Mouse (Mus musculus) heart, embryonic 11.5 days (tissue): ENCODE results near the gene Selplg. TPM values are rescaled to one million over a fixed set of nuclear protein-coding genes. Genes with fewer than 3 reads are reported as not detected.
A peak's percentile ranks its signal among the peaks of the same experiment; 100 is the strongest.
"Not testable (repeated sequence)": the region's sequence is repeated elsewhere in the genome, so short reads cannot be mapped to it uniquely, and the experiment has no call there.

Experiments
- ATAC-seq: fragments of 200-750 bp; cut with Nextera tagmentation; replicated peaks from 2 replicates; pipeline ENCODE4 v1.8.0; 2017; ENCODE audit warnings: moderate library complexity; ENCODE audit not compliant: insufficient number of reproducible peaks, low FRiP score, low TSS enrichment
- H3K27ac ChIP-seq: fragments of 300-500 bp; sonication (generic); 2 replicates; pipeline ENCODE4 v1.5.1; 2014; ENCODE audit warnings: mild to moderate bottlenecking, low read depth, low read length
- H3K27me3 ChIP-seq: fragments of 300-500 bp; sonication (generic); 2 replicates; pipeline ENCODE4 v1.6.1; 2014; ENCODE audit warnings: mild to moderate bottlenecking, low read length, mixed read lengths; ENCODE audit not compliant: control insufficient read depth, insufficient read depth
- H3K36me3 ChIP-seq: fragments of 300-500 bp; sonication (generic); 2 replicates; pipeline ENCODE4 v1.6.1; 2014; ENCODE audit warnings: mild to moderate bottlenecking, low read length, moderate library complexity, mixed read lengths; ENCODE audit not compliant: control insufficient read depth, insufficient read depth
- H3K4me1 ChIP-seq: fragments of 300-500 bp; sonication (generic); 2 replicates; pipeline ENCODE4 v1.6.1; 2014; ENCODE audit warnings: low read length; ENCODE audit not compliant: control insufficient read depth, insufficient read depth
- H3K4me2 ChIP-seq: fragments of 300-500 bp; sonication (generic); 2 replicates; pipeline ENCODE4 v1.6.1; 2014; ENCODE audit warnings: mild to moderate bottlenecking, moderate library complexity
- H3K4me3 ChIP-seq: fragments of 300-500 bp; sonication (generic); 2 replicates; pipeline ENCODE4 v1.5.1; 2014; ENCODE audit warnings: low read depth, low read length
- H3K9ac ChIP-seq: fragments of 300-500 bp; sonication (generic); 2 replicates; pipeline ENCODE4 v1.6.1; 2014; ENCODE audit warnings: mild to moderate bottlenecking, low read depth, low read length, moderate library complexity
- H3K9me3 ChIP-seq: fragments of 300-500 bp; sonication (generic); replicated peaks from 2 replicates; pipeline ENCODE4 v1.6.1; 2016; ENCODE audit warnings: low read length; ENCODE audit not compliant: control insufficient read depth
- WGBS: fragments of 180-500 bp; shearing (Covaris S2); extraction: QIAGEN DNeasy Blood & Tissue Kit; methylation state at CpG from one replicate; pipeline ENCODE4 v1.1.7; 2014; ENCODE audit not compliant: insufficient replicate concordance; 5-methylcytosine and 5-hydroxymethylcytosine counted together
- polyA plus RNA-seq: library from polyadenylated mRNA; unstranded; fragments of >200 nt; fragmentation: Nextera tagmentation; extraction: Ambion mirVana; gene quantifications from 2 replicates; pipeline ENCODE4 v1.2.1, GENCODE M21; 2014

Gene Selplg
- polyA plus RNA-seq, 1 experiment from 2014 or later, result 1.5 TPM

DNA sequence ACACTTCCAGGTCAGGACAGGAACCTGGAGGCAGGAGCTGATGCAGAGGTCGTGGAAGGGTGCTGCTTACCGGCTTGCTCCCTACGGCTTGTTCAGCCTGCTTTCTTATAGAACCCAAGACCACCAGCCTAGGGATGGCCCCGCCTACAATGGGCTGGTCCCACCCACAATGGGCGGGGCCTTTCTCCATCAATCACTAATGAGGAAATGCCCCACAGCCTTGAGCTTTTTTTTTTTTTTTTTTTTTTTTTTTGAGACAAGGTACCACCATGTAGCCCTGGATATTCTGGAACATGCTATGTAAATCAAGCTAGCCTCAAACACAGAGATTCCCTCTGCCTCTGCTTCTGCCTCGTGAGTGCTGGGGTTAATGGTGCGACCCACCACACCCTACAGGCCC lies 50.6 kb downstream of the Selplg start:
- H3K36me3 ChIP-seq, result peaks cover 3% of the 10 kb centered on the region; the same call in 1 of the 2 replicates
- no peak overlapping the region for H3K27ac ChIP-seq
- H3K27me3 ChIP-seq, result peaks cover 3% of the 10 kb centered on the region; the same call in 1 of the 2 replicates
- no peak for ATAC-seq
- 0 out of 2 replicates have a peak, but pooled peaks cover 3% of the 10 kb centered on the region for H3K9me3 ChIP-seq
- H3K4me2 ChIP-seq, result no peak overlapping the region
- H3K4me3 ChIP-seq, result no peak overlapping the region
- WGBS, result 78% methylated on average over 7 of the region's 7 CpGs
- H3K9ac ChIP-seq, result no peak overlapping the region
- peaks cover 10% of the 10 kb centered on the region for H3K4me1 ChIP-seq

DNA sequence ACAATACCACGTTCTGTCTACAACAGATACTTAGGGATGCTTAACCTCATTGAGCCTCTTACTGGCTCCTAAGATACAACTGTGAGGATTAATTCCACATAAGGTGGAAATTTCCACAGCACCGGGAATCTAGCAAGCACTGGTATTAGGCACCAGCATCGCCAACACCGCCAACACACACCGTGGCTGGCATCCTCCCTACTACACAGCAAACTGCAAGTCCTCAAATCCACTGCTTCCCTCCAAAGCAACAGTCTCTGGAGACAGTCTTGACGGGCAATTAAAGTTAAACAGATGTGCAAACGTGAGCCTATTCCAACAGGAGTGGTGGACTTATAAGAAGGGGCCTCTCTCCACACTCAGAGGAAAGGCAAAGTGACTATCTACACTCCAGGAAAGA lies 51.2 kb downstream of the Selplg start:
- no peak for ATAC-seq
- peaks cover 3% of the 10 kb centered on the region; the same call in 1 of the 2 replicates for H3K27me3 ChIP-seq
- H3K9me3 ChIP-seq, result 0 out of 2 replicates have a peak, but pooled peaks cover 3% of the 10 kb centered on the region
- H3K9ac ChIP-seq, result no peak overlapping the region
- 76% methylated on average over 7 of the region's 7 CpGs for WGBS
- H3K4me1 ChIP-seq, result peaks cover 10% of the 10 kb centered on the region
- H3K4me3 ChIP-seq, result no peak overlapping the region
- no peak overlapping the region for H3K27ac ChIP-seq
- peaks cover 6% of the 10 kb centered on the region; the same call in 1 of the 2 replicates for H3K36me3 ChIP-seq
- H3K4me2 ChIP-seq, result no peak overlapping the region

DNA sequence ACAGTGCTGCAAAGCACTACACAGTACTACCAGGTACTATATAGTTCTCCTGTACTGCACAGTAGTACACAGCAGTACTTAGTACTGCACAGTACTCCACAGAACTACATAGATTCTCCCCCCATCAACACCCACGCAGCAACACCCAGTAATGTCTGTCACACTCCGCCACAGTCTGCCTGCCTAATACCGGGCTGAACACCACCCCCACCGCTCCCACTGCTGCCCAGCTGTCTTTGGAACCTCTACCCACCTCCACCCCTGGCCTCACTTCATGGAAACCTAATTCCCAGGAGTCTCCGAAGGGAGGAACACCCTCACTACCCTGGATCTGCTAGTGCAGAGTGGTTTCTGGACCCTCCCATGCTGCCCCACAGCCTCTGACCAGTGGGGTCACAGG lies 51.7 kb downstream of the Selplg start:
- no peak overlapping the region for H3K4me3 ChIP-seq
- peaks cover 6% of the 10 kb centered on the region; the same call in 1 of the 2 replicates for H3K36me3 ChIP-seq
- peaks cover 10% of the 10 kb centered on the region for H3K4me1 ChIP-seq
- H3K27me3 ChIP-seq, result peaks cover 3% of the 10 kb centered on the region; the same call in 1 of the 2 replicates
- ATAC-seq, result no peak
- H3K27ac ChIP-seq, result no peak overlapping the region
- H3K4me2 ChIP-seq, result no peak overlapping the region
- no peak overlapping the region for H3K9ac ChIP-seq
- 0 out of 2 replicates have a peak, but pooled peaks cover 3% of the 10 kb centered on the region for H3K9me3 ChIP-seq
- 85% methylated on average over 5 of the region's 5 CpGs for WGBS

- Histone ChIP-seq H3K36me3 (peaks cover 6% of the 10 kb centered on the region; the same call in 1 of the 2 replicates), H3K9ac (no peak overlapping the region), H3K27ac (no peak overlapping the region), H3K9me3 (0 out of 2 replicates have a peak, but pooled peaks cover 3% of the 10 kb centered on the region), H3K4me1 (peaks cover 10% of the 10 kb centered on the region), H3K4me2 (no peak overlapping the region), H3K4me3 (no peak overlapping the region), H3K27me3 (peaks cover 3% of the 10 kb centered on the region; the same call in 1 of the 2 replicates)
- 0 out of 2 replicates have a peak, but pooled peaks have one; percentile 16 for ATAC-seq
- 89% methylated on average over 3 of the region's 3 CpGs for WGBS
Measured at GRCm38 (mm10) chr5:113780082-113780752, 52.2 kb downstream of the Selplg start.

DNA sequence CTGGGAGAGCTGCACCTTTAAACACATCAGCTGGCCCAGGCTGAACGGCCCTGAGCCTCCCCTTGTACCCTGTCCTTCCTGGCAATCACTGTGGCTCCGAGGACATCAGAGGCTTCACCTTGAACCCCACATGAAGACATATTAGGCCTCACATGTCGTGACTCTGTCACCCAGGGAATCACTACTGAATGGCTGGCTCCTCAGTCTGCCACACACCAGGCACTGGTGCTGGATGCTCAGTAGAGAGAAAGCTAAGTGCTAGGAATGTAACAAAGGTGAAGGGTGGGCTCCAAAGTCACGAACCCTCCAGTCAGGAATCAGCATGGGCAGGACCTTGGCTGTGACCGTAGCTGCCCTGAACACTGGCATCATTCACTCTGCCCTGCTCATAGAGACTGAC lies 52.9 kb downstream of the Selplg start:
- ATAC-seq, result no peak
- Histone ChIP-seq H3K36me3 (peaks cover 6% of the 10 kb centered on the region; the same call in 1 of the 2 replicates), H3K27ac (no peak overlapping the region), H3K27me3 (peaks cover 3% of the 10 kb centered on the region; the same call in 1 of the 2 replicates), H3K4me3 (no peak overlapping the region), H3K9ac (no peak overlapping the region), H3K9me3 (0 out of 2 replicates have a peak, but pooled peaks cover 3% of the 10 kb centered on the region), H3K4me2 (no peak overlapping the region), H3K4me1 (peaks cover 10% of the 10 kb centered on the region)
- WGBS, result 73% methylated on average over 5 of the region's 5 CpGs

GRCm38 (mm10) chr5:113777728-113778127 lies 54.7 kb downstream of the Selplg start:
- ATAC-seq, H3K36me3 ChIP-seq, H3K27ac ChIP-seq, H3K27me3 ChIP-seq, H3K9ac ChIP-seq, H3K4me2 ChIP-seq, H3K9me3 ChIP-seq, H3K4me3 ChIP-seq, H3K4me1 ChIP-seq: not testable (repeated sequence)
- 88% methylated on average over 8 of the region's 8 CpGs for WGBS

DNA sequence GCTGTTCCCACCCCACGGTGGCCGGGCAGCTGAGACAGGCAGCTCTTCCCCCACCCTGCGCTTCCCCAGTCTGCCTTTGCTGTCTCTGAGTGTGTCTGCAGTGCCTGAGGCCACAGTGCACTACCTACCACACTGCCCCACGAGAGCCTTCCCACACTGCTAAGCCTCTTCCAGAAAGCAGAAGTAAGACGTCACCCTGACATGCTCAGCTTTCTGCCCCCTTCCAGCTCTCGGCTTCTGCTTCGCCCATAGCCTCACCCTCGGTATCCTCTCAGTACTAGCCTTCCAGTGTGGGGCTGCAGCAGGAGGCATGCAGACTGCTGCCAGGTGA lies 55.6 kb downstream of the Selplg start:
- peaks cover 10% of the 10 kb centered on the region for H3K36me3 ChIP-seq
- no peaks in the 10 kb centered on the region for H3K27me3 ChIP-seq
- peaks cover 4% of the 10 kb centered on the region for H3K4me1 ChIP-seq
- no peak overlapping the region for H3K27ac ChIP-seq
- no peak for ATAC-seq
- H3K4me2 ChIP-seq, result no peak overlapping the region
- H3K9me3 ChIP-seq, result 0 out of 2 replicates have a peak, but pooled peaks cover 3% of the 10 kb centered on the region
- H3K4me3 ChIP-seq, result no peak overlapping the region
- WGBS, result 90% methylated on average over 8 of the region's 8 CpGs
- H3K9ac ChIP-seq, result no peak overlapping the region

DNA sequence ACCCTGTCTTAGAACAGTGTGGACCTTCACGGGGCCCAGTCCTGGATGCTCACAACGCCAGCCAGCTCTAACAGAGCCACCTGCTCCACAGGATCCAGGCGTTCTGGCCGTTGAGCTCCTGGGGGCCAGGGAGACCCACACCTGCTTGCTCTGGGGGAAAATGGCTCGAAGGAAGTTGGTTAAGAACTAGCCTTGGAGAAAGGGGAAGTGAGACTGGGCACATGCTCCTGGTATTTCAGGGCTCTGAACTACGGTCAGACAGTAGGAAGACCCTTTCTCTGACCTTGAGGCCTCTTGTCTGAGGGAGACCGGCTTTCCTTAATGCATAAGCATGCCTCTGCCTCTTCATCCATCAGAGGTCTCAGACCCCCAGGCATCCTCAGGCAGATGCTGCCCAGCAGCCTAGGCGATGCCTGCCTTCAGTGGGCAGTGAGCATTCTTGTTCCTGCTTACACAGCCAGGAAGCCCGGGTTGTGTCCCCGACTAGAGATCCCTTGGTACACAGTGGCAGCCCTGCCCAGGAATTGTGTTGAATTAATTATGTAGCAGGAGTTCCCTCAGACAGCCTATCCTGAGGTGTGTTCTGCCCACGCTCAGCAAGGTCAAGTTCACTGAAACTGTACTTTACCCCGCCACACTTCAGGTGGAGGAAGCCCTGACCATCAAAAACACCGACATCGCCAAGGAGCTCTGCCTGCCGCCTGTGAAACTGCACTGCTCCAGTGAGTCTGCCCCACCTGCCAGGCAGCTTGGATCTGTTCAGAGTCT lies 56.1 kb downstream of the Selplg start:
- Histone ChIP-seq H3K36me3 (peaks cover 10% of the 10 kb centered on the region), H3K9ac (no peak overlapping the region), H3K4me3 (no peak overlapping the region), H3K27ac (no peak overlapping the region), H3K4me2 (no peak overlapping the region), H3K4me1 (peaks cover 4% of the 10 kb centered on the region), H3K9me3 (0 out of 2 replicates have a peak, but pooled peaks cover 3% of the 10 kb centered on the region), H3K27me3 (no peaks in the 10 kb centered on the region)
- no peak for ATAC-seq
- WGBS, result 92% methylated on average over 15 of the region's 15 CpGs
